Mouse (Mus musculus) liver, postnatal 0 days (tissue): ENCODE results near the gene Naa50. TPM values are rescaled to one million over a fixed set of nuclear protein-coding genes. Genes with fewer than 3 reads are reported as not detected.

Experiments used
- ATAC-seq: fragments of 200-750 bp; cut with Nextera tagmentation; 2 replicates; pipeline ENCODE4 v1.8.0; 2017; ENCODE audit warnings: mild to moderate bottlenecking, moderate library complexity
- DNase-seq: peaks from one replicate; pipeline ENCODE4 v3.0.0-alpha.2; 2016
- H3K27ac ChIP-seq: fragments of 300-500 bp; sonication (generic); 2 replicates; pipeline ENCODE4 v1.5.1; 2014; ENCODE audit warnings: antibody characterized with exemption, moderate library complexity, mild to moderate bottlenecking, low read depth
- H3K27me3 ChIP-seq: fragments of 300-500 bp; sonication (generic); 2 replicates; pipeline ENCODE4 v1.6.1; 2014; ENCODE audit warnings: low read length, control low read depth, mixed read lengths; ENCODE audit not compliant: insufficient read depth
- H3K36me3 ChIP-seq: fragments of 300-500 bp; sonication (generic); replicated peaks from 2 replicates; pipeline ENCODE4 v1.6.1; 2014; ENCODE audit warnings: mild to moderate bottlenecking, control low read depth, low read length, moderate library complexity, mixed read lengths; ENCODE audit not compliant: insufficient read depth
- H3K4me1 ChIP-seq: fragments of 300-500 bp; sonication (generic); 2 replicates; pipeline ENCODE4 v1.6.1; 2014; ENCODE audit warnings: antibody characterized with exemption, mild to moderate bottlenecking, control low read depth; ENCODE audit not compliant: insufficient read depth
- H3K4me2 ChIP-seq: fragments of 300-500 bp; sonication (generic); 2 replicates; pipeline ENCODE4 v1.6.1; 2014; ENCODE audit warnings: low read depth, mild to moderate bottlenecking, low read length, moderate library complexity, mixed read lengths
- H3K4me3 ChIP-seq: fragments of 300-500 bp; sonication (generic); 2 replicates; pipeline ENCODE4 v1.5.1; 2014; ENCODE audit warnings: low read depth, low read length
- H3K9ac ChIP-seq: fragments of 300-500 bp; sonication (generic); replicated peaks from 2 replicates; pipeline ENCODE4 v1.6.1; 2014; ENCODE audit warnings: mild to moderate bottlenecking, moderate library complexity
- H3K9me3 ChIP-seq: fragments of 300-500 bp; sonication (generic); 2 replicates; pipeline ENCODE4 v1.6.1; 2016; ENCODE audit warnings: mild to moderate bottlenecking, control low read depth, low read length, mixed read lengths
- CTCF ChIP-seq: sonication (generic); IDR thresholded peaks from 2 replicates; pipeline ENCODE4 v1.5.1; 2016; ENCODE audit warnings: antibody characterized with exemption, low read depth
- EP300 ChIP-seq: IDR thresholded peaks from 2 replicates; pipeline ENCODE4 v1.6.1; 2016; ENCODE audit warnings: antibody characterized with exemption, low read depth, mild to moderate bottlenecking
- WGBS: fragments of 180-500 bp; shearing (Covaris S2); extraction: QIAGEN DNeasy Blood & Tissue Kit; methylation state at CpG from one replicate; pipeline ENCODE4 v1.1.7; 2014; ENCODE audit not compliant: insufficient replicate concordance; 5-methylcytosine and 5-hydroxymethylcytosine counted together
- polyA plus RNA-seq: library from polyadenylated mRNA; unstranded; fragments of >200 nt; fragmentation: Nextera tagmentation; extraction: Ambion mirVana; gene quantifications from 2 replicates; pipeline ENCODE4 v1.2.1, GENCODE M21; 2015

Gene Naa50
- polyA plus RNA-seq, 1 experiment from 2014 or later: 46.5 TPM

DNA sequence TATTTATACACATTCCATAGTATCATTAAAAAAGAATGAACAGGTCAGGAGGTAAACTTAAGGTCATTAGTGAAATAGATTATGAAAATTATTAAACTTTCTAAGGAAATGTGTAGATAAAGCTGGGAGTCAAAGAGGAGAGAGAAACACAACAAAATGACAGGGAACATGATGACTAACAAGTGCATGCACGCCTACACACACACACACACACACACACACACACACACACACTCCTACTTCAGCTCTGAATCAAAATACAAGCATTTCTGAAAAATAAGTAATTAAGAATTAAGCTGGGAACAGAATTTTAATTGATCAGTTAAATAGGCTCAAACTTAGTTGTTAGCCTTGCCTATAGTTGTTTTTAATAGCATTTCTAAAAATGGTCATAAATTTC is 14.9 kb upstream of the Naa50 start:
- 64% methylated on average over 1 of the region's 1 CpGs for whole genome bisulfite sequencing
- no peak overlapping the region for H3K27ac ChIP-seq
- H3K9ac ChIP-seq: no peak overlapping the region
- no peaks in the 10 kb centered on the region for H3K27me3 ChIP-seq
- no peak for DNase-seq
- TF ChIP-seq CTCF: no peak
- TF ChIP-seq EP300: no peak
- H3K4me2 ChIP-seq: no peak overlapping the region
- no peak overlapping the region for H3K4me3 ChIP-seq
- H3K9me3 ChIP-seq: no peaks in the 10 kb centered on the region
- no peaks in the 10 kb centered on the region for H3K4me1 ChIP-seq
- no peaks in the 10 kb centered on the region for H3K36me3 ChIP-seq
- no peak for ATAC-seq

- ATAC-seq (no peak), DNase-seq (no peak)
- H3K9me3 ChIP-seq: no peaks in the 10 kb centered on the region
- TF ChIP-seq EP300: no peak
- H3K4me2 ChIP-seq: no peak overlapping the region
- H3K27me3 ChIP-seq: no peaks in the 10 kb centered on the region
- no peak overlapping the region for H3K4me3 ChIP-seq
- 72% methylated on average over 2 of the region's 2 CpGs for WGBS
- H3K4me1 ChIP-seq: no peaks in the 10 kb centered on the region
- no peak overlapping the region for H3K27ac ChIP-seq
- no peak overlapping the region for H3K9ac ChIP-seq
- no peaks in the 10 kb centered on the region for H3K36me3 ChIP-seq
These were observed 14.2 kb upstream of the Naa50 start for GRCm38 (mm10) chr16:44125436-44125835.

DNA sequence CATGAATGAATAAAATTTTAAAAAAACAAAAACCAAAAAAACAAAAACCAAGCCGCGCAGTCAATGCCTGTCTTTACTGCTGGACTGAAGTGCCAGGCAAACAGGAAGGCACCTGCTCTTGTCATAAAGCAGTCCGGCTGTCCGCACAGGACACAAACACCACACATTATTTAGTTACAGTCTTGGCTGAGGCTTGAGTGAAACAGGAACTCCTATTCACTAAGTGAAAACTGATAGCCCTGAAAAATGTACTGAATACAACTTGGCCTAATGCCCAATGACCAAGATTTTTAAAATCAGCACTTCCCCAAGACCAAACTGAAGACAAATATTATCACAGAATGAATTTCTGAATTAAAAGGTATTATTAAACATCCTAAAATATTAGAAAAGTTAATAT is 13.2 kb upstream of the Naa50 start:
- no peak for TF ChIP-seq EP300
- no peak for ATAC-seq
- H3K27me3 ChIP-seq: no peaks in the 10 kb centered on the region
- H3K4me3 ChIP-seq: no peak overlapping the region
- H3K36me3 ChIP-seq: no peaks in the 10 kb centered on the region
- H3K4me1 ChIP-seq: no peaks in the 10 kb centered on the region
- no peaks in the 10 kb centered on the region for H3K9me3 ChIP-seq
- no peak overlapping the region for H3K9ac ChIP-seq
- H3K4me2 ChIP-seq: no peak overlapping the region
- 72% methylated on average over 4 of the region's 4 CpGs for WGBS
- no peak overlapping the region for H3K27ac ChIP-seq
- no peak for DNase-seq

DNA sequence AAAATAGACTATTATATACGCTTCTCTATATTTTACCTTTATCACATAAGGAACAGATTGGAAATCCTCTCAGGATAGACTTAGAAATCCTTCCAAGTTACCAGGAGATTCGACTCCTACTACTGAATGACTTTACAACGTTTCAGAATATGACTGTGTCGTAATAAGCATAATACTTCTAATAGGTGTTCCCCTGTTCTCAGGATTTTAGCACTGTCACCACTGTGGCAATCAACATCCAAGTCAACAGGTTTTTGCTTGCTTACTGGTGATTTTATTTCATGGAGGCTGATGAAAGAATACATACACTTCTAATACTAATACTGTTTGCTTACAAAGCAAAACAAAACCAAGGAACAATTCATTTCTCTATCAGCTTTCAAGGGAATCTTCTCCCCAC is 7.3 kb upstream of the Naa50 start:
- Histone ChIP-seq H3K4me1 (peaks cover 6% of the 10 kb centered on the region; the same call in 1 of the 2 replicates), H3K4me2 (no peak overlapping the region), H3K27ac (no peak overlapping the region), H3K9me3 (no peaks in the 10 kb centered on the region), H3K9ac (no peak overlapping the region), H3K27me3 (no peaks in the 10 kb centered on the region), H3K36me3 (no peaks in the 10 kb centered on the region), H3K4me3 (no peak overlapping the region)
- ATAC-seq (no peak), DNase-seq (no peak)
- WGBS: 68% methylated on average over 4 of the region's 4 CpGs
- no peak for TF ChIP-seq CTCF
- no peak for TF ChIP-seq EP300

GRCm38 (mm10) chr16:44133187-44133586 is 6.4 kb upstream of the Naa50 start:
- ATAC-seq (no peak), DNase-seq (no peak)
- WGBS: 80% methylated on average over 3 of the region's 3 CpGs
- H3K36me3 ChIP-seq: no peaks in the 10 kb centered on the region
- no peak overlapping the region for H3K9ac ChIP-seq
- no peak for TF ChIP-seq EP300
- TF ChIP-seq CTCF: no peak
- no peak overlapping the region for H3K27ac ChIP-seq
- H3K27me3 ChIP-seq: no peaks in the 10 kb centered on the region
- no peaks in the 10 kb centered on the region for H3K9me3 ChIP-seq
- H3K4me1 ChIP-seq: peaks cover 14% of the 10 kb centered on the region
- H3K4me3 ChIP-seq: no peak overlapping the region
- no peak overlapping the region for H3K4me2 ChIP-seq

DNA sequence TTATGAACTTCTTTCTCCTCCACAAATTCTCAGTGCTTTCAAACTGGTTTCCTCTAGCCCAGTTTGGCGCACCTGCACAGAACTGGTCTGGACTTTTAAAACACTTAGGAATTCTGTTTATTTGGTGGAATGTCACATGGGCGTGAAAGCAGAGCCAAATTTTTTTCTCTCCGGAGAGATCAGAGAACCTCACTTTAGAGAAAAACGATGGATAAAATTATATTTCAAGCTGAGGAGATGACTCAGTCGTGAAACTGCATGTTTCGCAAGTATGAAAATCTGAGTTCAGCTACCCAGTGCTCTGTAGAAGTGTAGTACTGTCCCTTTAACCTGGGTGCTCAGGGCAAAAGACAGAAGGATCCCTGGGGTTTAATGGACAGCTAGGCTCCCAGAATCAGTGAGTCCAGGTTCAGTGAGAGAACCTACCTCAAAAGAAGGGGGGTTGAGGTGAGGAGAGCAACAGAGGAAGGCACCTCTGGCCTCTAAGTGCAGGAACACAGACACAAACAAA is 3.1 kb upstream of the Naa50 start:
- no peak overlapping the region for H3K4me3 ChIP-seq
- ATAC-seq (no peak), DNase-seq (no peak)
- TF ChIP-seq EP300 (no peak), CTCF (no peak)
- H3K27me3 ChIP-seq: no peaks in the 10 kb centered on the region
- H3K9ac ChIP-seq: 0 out of 2 replicates have a peak overlapping the region, but pooled peaks have one; percentile 16
- H3K4me1 ChIP-seq: peaks cover 18% of the 10 kb centered on the region
- H3K9me3 ChIP-seq: no peaks in the 10 kb centered on the region
- H3K36me3 ChIP-seq: no peaks in the 10 kb centered on the region
- 56% methylated on average over 6 of the region's 6 CpGs for WGBS
- H3K27ac ChIP-seq: peak overlapping the region; percentile 58; the same call in 1 of the 2 replicates
- peak overlapping the region; percentile 29 for H3K4me2 ChIP-seq
